Mouse (Mus musculus) liver, embryonic 14.5 days (tissue): ENCODE results near the gene Sept3. TPM values are rescaled to one million over a fixed set of nuclear protein-coding genes. Genes with fewer than 3 reads are reported as not detected.

Experiments used
- ATAC-seq: fragments of 200-750 bp; cut with Nextera tagmentation; 2 replicates; pipeline ENCODE4 v1.8.0; 2017; ENCODE audit warnings: moderate number of reproducible peaks, mild to moderate bottlenecking, moderate library complexity; ENCODE audit not compliant: insufficient read depth
- DNase-seq, 3 experiments: peaks; one replicate each; pipeline ENCODE4 v3.0.0-alpha.2; 2012 to 2013; ENCODE audit warnings: low read depth in 3 of 3, low spot score in 3 of 3
- H3K27ac ChIP-seq: fragments of 300-500 bp; sonication (generic); 2 replicates; pipeline ENCODE4 v1.5.1; 2014; ENCODE audit warnings: moderate library complexity, mild to moderate bottlenecking, control low read depth, inconsistent platforms
- H3K27me3 ChIP-seq: fragments of 300-500 bp; sonication (generic); 2 replicates; pipeline ENCODE4 v1.6.1; 2014; ENCODE audit warnings: mild to moderate bottlenecking, low read length, moderate library complexity; ENCODE audit not compliant: control insufficient read depth, insufficient read depth
- H3K36me3 ChIP-seq: fragments of 300-500 bp; sonication (generic); replicated peaks from 2 replicates; pipeline ENCODE4 v1.6.1; 2014; ENCODE audit warnings: low read depth; ENCODE audit not compliant: control insufficient read depth, insufficient read depth
- H3K4me1 ChIP-seq, 2 experiments: fragments of 200-500 bp in 1 of 2; fragments of 300-500 bp in 1 of 2; sonication (generic) in 1 of 2; replicated peaks; 2 replicates each; pipeline ENCODE4 v1.6.1; 2012 to 2014; ENCODE audit warnings: antibody characterized with exemption in 1 of 2, inconsistent platforms in 1 of 2, low read length in 1 of 2; ENCODE audit not compliant: control insufficient read depth in 2 of 2, insufficient read depth in 2 of 2
- H3K4me2 ChIP-seq: fragments of 300-500 bp; sonication (generic); 2 replicates; pipeline ENCODE4 v1.6.1; 2014; ENCODE audit warnings: low read depth, mild to moderate bottlenecking, control low read depth, moderate library complexity
- H3K4me3 ChIP-seq, 2 experiments: fragments of 200-500 bp in 1 of 2; fragments of 300-500 bp in 1 of 2; sonication (generic) in 1 of 2; 2 replicates each; pipeline ENCODE4 v1.5.1; 2012 to 2014; ENCODE audit warnings: low read depth in 2 of 2, low read length in 2 of 2, mild to moderate bottlenecking in 2 of 2, control low read depth in 1 of 2, inconsistent platforms in 1 of 2, moderate library complexity in 1 of 2; ENCODE audit not compliant: insufficient read depth in 1 of 2
- H3K9ac ChIP-seq: fragments of 300-500 bp; sonication (generic); replicated peaks from 2 replicates; pipeline ENCODE4 v1.6.1; 2014; ENCODE audit warnings: mild to moderate bottlenecking, control low read depth, moderate library complexity
- H3K9me3 ChIP-seq: fragments of 300-500 bp; sonication (generic); 2 replicates; pipeline ENCODE4 v1.6.1; 2016; ENCODE audit warnings: low read length, mixed read lengths; ENCODE audit not compliant: control insufficient read depth
- CTCF ChIP-seq: IDR thresholded peaks from 2 replicates; pipeline ENCODE4 v1.5.1; 2016; ENCODE audit warnings: antibody characterized with exemption, low read depth, control low read depth
- EP300 ChIP-seq: IDR thresholded peaks from 2 replicates; pipeline ENCODE4 v1.6.1; 2016; ENCODE audit warnings: antibody characterized with exemption, low read depth
- WGBS: fragments of 180-500 bp; shearing (Covaris S2); extraction: QIAGEN DNeasy Blood & Tissue Kit; methylation state at CpG from one replicate; pipeline ENCODE4 v1.1.7; 2014; ENCODE audit not compliant: insufficient replicate concordance; 5-methylcytosine and 5-hydroxymethylcytosine counted together
- polyA plus RNA-seq, 2 experiments: library from polyadenylated mRNA; depleted of rRNA in 1 of 2; stranded (reverse) in 1 of 2; unstranded in 1 of 2; fragments of >200 nt; fragmentation: Nextera tagmentation in 1 of 2; extraction: Ambion mirVana in 1 of 2; gene quantifications; 2 replicates each; pipeline versions ENCODE4 v1.2.1 to v1.2.3; 2012 to 2014

Gene Sept3
- polyA plus RNA-seq, 2 experiments, result 0.12 TPM; not detected in 1

DNA sequence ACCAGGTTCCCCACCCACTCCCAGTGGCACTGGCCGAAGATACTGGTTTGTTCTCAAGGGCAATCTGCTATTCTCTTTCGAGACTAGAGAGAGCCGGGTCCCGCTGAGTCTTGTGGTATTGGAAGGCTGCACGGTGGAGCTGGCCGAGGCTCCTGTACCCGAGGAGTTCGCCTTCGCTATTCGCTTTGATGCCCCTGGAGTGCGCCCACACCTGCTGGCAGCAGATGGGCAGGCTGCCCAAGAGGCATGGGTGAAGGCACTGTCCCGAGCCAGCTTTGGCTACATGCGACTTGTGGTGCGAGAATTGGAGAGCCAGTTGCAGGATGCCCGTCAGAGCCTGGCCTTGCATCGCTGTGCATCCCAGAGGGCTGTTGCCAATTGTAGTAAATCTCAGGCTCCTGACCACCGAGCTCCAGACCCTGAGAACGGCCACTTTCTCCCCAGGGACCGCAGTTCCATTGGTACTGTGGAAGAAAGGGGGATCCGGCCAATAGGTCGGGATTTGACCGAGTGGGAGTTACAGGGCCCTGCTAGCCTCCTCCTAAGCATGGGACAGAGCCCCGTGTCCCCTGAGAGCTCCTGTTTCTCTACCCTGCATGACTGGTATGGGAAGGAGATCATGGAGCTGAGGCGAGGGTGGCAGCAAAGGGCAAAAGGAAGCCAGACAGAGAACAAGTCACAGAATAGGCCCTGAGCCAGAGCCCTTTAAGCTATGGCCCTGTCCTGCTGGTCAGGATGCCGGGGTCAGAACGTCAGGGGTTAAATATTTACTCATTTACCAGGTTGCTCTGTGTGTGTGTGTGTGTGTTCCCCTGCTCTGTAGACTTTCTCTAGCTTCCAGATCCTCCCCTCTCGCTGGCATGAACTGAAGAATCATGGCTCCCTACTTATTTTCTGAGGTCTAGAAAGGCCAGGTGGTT lies 68.9 kb downstream of the Sept3 start:
- no peaks in the 10 kb centered on the region for H3K27me3 ChIP-seq
- ATAC-seq, result no peak
- WGBS, result 80% methylated on average over 27 of the region's 27 CpGs
- TF ChIP-seq CTCF, result peak; percentile 10; the same call in 1 of the 2 replicates
- TF ChIP-seq EP300, result no peak
- H3K4me3 ChIP-seq, result peak overlapping the region; percentile 24 to 75
- H3K4me1 ChIP-seq, result peaks cover 69 to 75% of the 10 kb centered on the region in 2 experiments
- peak overlapping the region; percentile 99 for H3K27ac ChIP-seq
- DNase-seq, result no peak
- peak overlapping the region; percentile 93 for H3K4me2 ChIP-seq
- peak overlapping the region; percentile 98 for H3K9ac ChIP-seq
- H3K9me3 ChIP-seq, result no peaks in the 10 kb centered on the region
- peaks cover 38% of the 10 kb centered on the region for H3K36me3 ChIP-seq

Other genes with a start within 250 kb of the Sept3 start
- gene Desi1, start 241.0 kb upstream of the Sept3 start, polyA plus RNA-seq (2012; rRNA removed), result 8.3 and 9.3 TPM in 2 replicates
- 8.6 and 11.3 TPM in 2 replicates for gene Desi1, start 241.0 kb upstream of the Sept3 start, polyA plus RNA-seq (2014; fragmentation: Nextera tagmentation; extraction: Ambion mirVana)
- 78.8 and 83.1 TPM in 2 replicates for gene Snu13, start 227.3 kb upstream of the Sept3 start, polyA plus RNA-seq (2012; rRNA removed)
- gene Snu13, start 227.3 kb upstream of the Sept3 start, polyA plus RNA-seq (2014; fragmentation: Nextera tagmentation; extraction: Ambion mirVana), result 187 TPM in 2 replicates
- gene 4930407I10Rik, start 215.7 kb upstream of the Sept3 start, polyA plus RNA-seq (2012; rRNA removed), result not detected in 2 replicates
- not detected in 2 replicates for gene 4930407I10Rik, start 215.7 kb upstream of the Sept3 start, polyA plus RNA-seq (2014; fragmentation: Nextera tagmentation; extraction: Ambion mirVana)
- not detected in 2 replicates for gene Mei1, start 204.9 kb upstream of the Sept3 start, polyA plus RNA-seq (2012; rRNA removed)
- not detected in 2 replicates for gene Mei1, start 204.9 kb upstream of the Sept3 start, polyA plus RNA-seq (2014; fragmentation: Nextera tagmentation; extraction: Ambion mirVana)
- gene Ccdc134, start 147.0 kb upstream of the Sept3 start, polyA plus RNA-seq (2012; rRNA removed), result 5.9 and 7.2 TPM in 2 replicates
- 5.5 and 6.6 TPM in 2 replicates for gene Ccdc134, start 147.0 kb upstream of the Sept3 start, polyA plus RNA-seq (2014; fragmentation: Nextera tagmentation; extraction: Ambion mirVana)
- gene Srebf2, start 127.7 kb upstream of the Sept3 start, polyA plus RNA-seq (2012; rRNA removed), result 29.3 and 37.1 TPM in 2 replicates
- gene Srebf2, start 127.7 kb upstream of the Sept3 start, polyA plus RNA-seq (2014; fragmentation: Nextera tagmentation; extraction: Ambion mirVana), result 30.8 and 35.2 TPM in 2 replicates
- gene Shisa8, start 62.1 kb upstream of the Sept3 start, polyA plus RNA-seq (2012; rRNA removed), result 0.15 and 0.19 TPM in 2 replicates
- 0.05 and 0.09 TPM in 2 replicates for gene Shisa8, start 62.1 kb upstream of the Sept3 start, polyA plus RNA-seq (2014; fragmentation: Nextera tagmentation; extraction: Ambion mirVana)
- gene Tnfrsf13c, start 50.5 kb upstream of the Sept3 start, polyA plus RNA-seq (2012; rRNA removed), result 0.54 and 0.66 TPM in 2 replicates
- 0.14 and 0.58 TPM in 2 replicates for gene Tnfrsf13c, start 50.5 kb upstream of the Sept3 start, polyA plus RNA-seq (2014; fragmentation: Nextera tagmentation; extraction: Ambion mirVana)
- gene Cenpm, start 30.1 kb upstream of the Sept3 start, polyA plus RNA-seq (2012; rRNA removed), result 19.1 and 21.6 TPM in 2 replicates
- gene Cenpm, start 30.1 kb upstream of the Sept3 start, polyA plus RNA-seq (2014; fragmentation: Nextera tagmentation; extraction: Ambion mirVana), result 42.1 and 45.1 TPM in 2 replicates
- gene 1500009C09Rik, start 22.5 kb upstream of the Sept3 start, polyA plus RNA-seq (2012; rRNA removed), result 0.02 and 0.11 TPM in 2 replicates
- not detected in 2 replicates for gene 1500009C09Rik, start 22.5 kb upstream of the Sept3 start, polyA plus RNA-seq (2014; fragmentation: Nextera tagmentation; extraction: Ambion mirVana)
- 0.10 and 0.19 TPM in 2 replicates for gene Wbp2nl, start 24.1 kb downstream of the Sept3 start, polyA plus RNA-seq (2012; rRNA removed)
- gene Wbp2nl, start 24.1 kb downstream of the Sept3 start, polyA plus RNA-seq (2014; fragmentation: Nextera tagmentation; extraction: Ambion mirVana), result 0.11 and 0.19 TPM in 2 replicates
- 47.7 and 52.9 TPM in 2 replicates for gene Naga, start 64.0 kb downstream of the Sept3 start, polyA plus RNA-seq (2012; rRNA removed)
- 34.2 and 43.3 TPM in 2 replicates for gene Naga, start 64.0 kb downstream of the Sept3 start, polyA plus RNA-seq (2014; fragmentation: Nextera tagmentation; extraction: Ambion mirVana)
- 22.1 and 24.8 TPM in 2 replicates for gene Pheta2, start 64.0 kb downstream of the Sept3 start, polyA plus RNA-seq (2012; rRNA removed)
- gene Pheta2, start 64.0 kb downstream of the Sept3 start, polyA plus RNA-seq (2014; fragmentation: Nextera tagmentation; extraction: Ambion mirVana), result 18.7 and 22.5 TPM in 2 replicates
- gene Smdt1, start 64.1 kb downstream of the Sept3 start, polyA plus RNA-seq (2012; rRNA removed), result 109 and 121 TPM in 2 replicates
- gene Smdt1, start 64.1 kb downstream of the Sept3 start, polyA plus RNA-seq (2014; fragmentation: Nextera tagmentation; extraction: Ambion mirVana), result 165 and 178 TPM in 2 replicates
- 152 and 288 TPM in 2 replicates for gene Ndufa6, start 79.4 kb downstream of the Sept3 start, polyA plus RNA-seq (2012; rRNA removed)
- 435 and 447 TPM in 2 replicates for gene Ndufa6, start 79.4 kb downstream of the Sept3 start, polyA plus RNA-seq (2014; fragmentation: Nextera tagmentation; extraction: Ambion mirVana)
- gene Cyp2d22, start 105.4 kb downstream of the Sept3 start, polyA plus RNA-seq (2012; rRNA removed), result 14.9 and 15.5 TPM in 2 replicates
- 8.4 and 10.0 TPM in 2 replicates for gene Cyp2d22, start 105.4 kb downstream of the Sept3 start, polyA plus RNA-seq (2014; fragmentation: Nextera tagmentation; extraction: Ambion mirVana)
- 0.09 TPM in 2 replicates for gene Cyp2d11, start 119.1 kb downstream of the Sept3 start, polyA plus RNA-seq (2012; rRNA removed)
- gene Cyp2d11, start 119.1 kb downstream of the Sept3 start, polyA plus RNA-seq (2014; fragmentation: Nextera tagmentation; extraction: Ambion mirVana), result not detected in 2 replicates
- gene Cyp2d10, start 132.3 kb downstream of the Sept3 start, polyA plus RNA-seq (2012; rRNA removed), result 18.6 and 19.8 TPM in 2 replicates
- gene Cyp2d10, start 132.3 kb downstream of the Sept3 start, polyA plus RNA-seq (2014; fragmentation: Nextera tagmentation; extraction: Ambion mirVana), result 43.2 and 48.1 TPM in 2 replicates
- gene Cyp2d9, start 158.5 kb downstream of the Sept3 start, polyA plus RNA-seq (2012; rRNA removed), result 1.7 and 1.8 TPM in 2 replicates
- 1.9 and 2.1 TPM in 2 replicates for gene Cyp2d9, start 158.5 kb downstream of the Sept3 start, polyA plus RNA-seq (2014; fragmentation: Nextera tagmentation; extraction: Ambion mirVana)